Mouse (Mus musculus) midbrain, embryonic 11.5 days (tissue): Measurements from ENCODE around the gene Sh3kbp1. TPM values are rescaled to one million over a fixed set of nuclear protein-coding genes. Genes with fewer than 3 reads are reported as not detected.
A peak's percentile ranks its signal among the peaks of the same experiment; 100 is the strongest.

Source experiments
- ATAC-seq: fragments of 200-750 bp; cut with Nextera tagmentation; 2 replicates; pipeline ENCODE4 v1.8.0; 2017; ENCODE audit warnings: moderate TSS enrichment, moderate library complexity; ENCODE audit not compliant: low FRiP score
- DNase-seq: peaks from one replicate; pipeline ENCODE4 v3.0.0; 2015; ENCODE audit warnings: low spot score; ENCODE audit errors: missing footprints
- H3K27ac ChIP-seq: fragments of 300-500 bp; sonication (generic); 2 replicates; pipeline ENCODE4 v1.5.1; 2014; ENCODE audit warnings: low read depth, low read length
- H3K27me3 ChIP-seq: fragments of 300-500 bp; sonication (generic); 2 replicates; pipeline ENCODE4 v1.6.1; 2014; ENCODE audit warnings: mild to moderate bottlenecking, low read length, moderate library complexity, mixed read lengths; ENCODE audit not compliant: control insufficient read depth, insufficient read depth
- H3K36me3 ChIP-seq: fragments of 300-500 bp; sonication (generic); 2 replicates; pipeline ENCODE4 v1.6.1; 2014; ENCODE audit warnings: mild to moderate bottlenecking, low read length, moderate library complexity, mixed read lengths; ENCODE audit not compliant: control insufficient read depth, insufficient read depth
- H3K4me1 ChIP-seq: fragments of 300-500 bp; sonication (generic); 2 replicates; pipeline ENCODE4 v1.6.1; 2014; ENCODE audit warnings: low read length; ENCODE audit not compliant: control insufficient read depth, insufficient read depth
- H3K4me2 ChIP-seq: fragments of 300-500 bp; sonication (generic); 2 replicates; pipeline ENCODE4 v1.6.1; 2014; ENCODE audit warnings: mild to moderate bottlenecking, moderate library complexity
- H3K4me3 ChIP-seq: fragments of 300-500 bp; sonication (generic); 2 replicates; pipeline ENCODE4 v1.5.1; 2014; ENCODE audit warnings: low read depth, low read length
- H3K9ac ChIP-seq: fragments of 300-500 bp; sonication (generic); 2 replicates; pipeline ENCODE4 v1.6.1; 2014; ENCODE audit warnings: low read length
- H3K9me3 ChIP-seq: fragments of 300-500 bp; sonication (generic); 2 replicates; pipeline ENCODE4 v1.6.1; 2016; ENCODE audit warnings: low read length; ENCODE audit not compliant: control insufficient read depth
- WGBS: fragments of 180-500 bp; shearing (Covaris S2); extraction: QIAGEN DNeasy Blood & Tissue Kit; methylation state at CpG from one replicate; pipeline ENCODE4 v1.1.7; 2014; 5-methylcytosine and 5-hydroxymethylcytosine counted together
- polyA plus RNA-seq: library from polyadenylated mRNA; unstranded; fragments of >200 nt; fragmentation: Nextera tagmentation; extraction: Ambion mirVana; gene quantifications from 2 replicates; pipeline ENCODE4 v1.2.1, GENCODE M21; 2014

The Sh3kbp1 gene
- polyA plus RNA-seq, 1 experiment from 2014 or later: 35.4 TPM

- H3K4me3 ChIP-seq: no peak overlapping the region
- H3K4me1 ChIP-seq: no peaks in the 10 kb centered on the region
- ATAC-seq: no peak
- H3K4me2 ChIP-seq: no peak overlapping the region
- WGBS: 77% methylated on average over 2 of the region's 2 CpGs
- no peak for DNase-seq
- H3K36me3 ChIP-seq: no peaks in the 10 kb centered on the region
- peaks cover 6% of the 10 kb centered on the region for H3K27me3 ChIP-seq
- no peaks in the 10 kb centered on the region for H3K9me3 ChIP-seq
- no peak overlapping the region for H3K9ac ChIP-seq
- H3K27ac ChIP-seq: no peak overlapping the region
These were observed 272.0 kb downstream of the Sh3kbp1 start for GRCm38 (mm10) chrX:159899121-159899520.

- H3K27me3 ChIP-seq: peaks cover 13% of the 10 kb centered on the region
- no peaks in the 10 kb centered on the region for H3K9me3 ChIP-seq
- no peak overlapping the region for H3K4me3 ChIP-seq
- no peak overlapping the region for H3K27ac ChIP-seq
- no peaks in the 10 kb centered on the region for H3K36me3 ChIP-seq
- ATAC-seq (no peak), DNase-seq (no peak)
- no peak overlapping the region for H3K9ac ChIP-seq
- 68% methylated on average over 3 of the region's 3 CpGs for WGBS
- no peaks in the 10 kb centered on the region for H3K4me1 ChIP-seq
- no peak overlapping the region for H3K4me2 ChIP-seq
These were observed 276.3 kb downstream of the Sh3kbp1 start for GRCm38 (mm10) chrX:159903421-159903820.

- ATAC-seq (no peak), DNase-seq (no peak)
These were observed 280.6 kb downstream of the Sh3kbp1 start for GRCm38 (mm10) chrX:159907703-159908102.

DNA sequence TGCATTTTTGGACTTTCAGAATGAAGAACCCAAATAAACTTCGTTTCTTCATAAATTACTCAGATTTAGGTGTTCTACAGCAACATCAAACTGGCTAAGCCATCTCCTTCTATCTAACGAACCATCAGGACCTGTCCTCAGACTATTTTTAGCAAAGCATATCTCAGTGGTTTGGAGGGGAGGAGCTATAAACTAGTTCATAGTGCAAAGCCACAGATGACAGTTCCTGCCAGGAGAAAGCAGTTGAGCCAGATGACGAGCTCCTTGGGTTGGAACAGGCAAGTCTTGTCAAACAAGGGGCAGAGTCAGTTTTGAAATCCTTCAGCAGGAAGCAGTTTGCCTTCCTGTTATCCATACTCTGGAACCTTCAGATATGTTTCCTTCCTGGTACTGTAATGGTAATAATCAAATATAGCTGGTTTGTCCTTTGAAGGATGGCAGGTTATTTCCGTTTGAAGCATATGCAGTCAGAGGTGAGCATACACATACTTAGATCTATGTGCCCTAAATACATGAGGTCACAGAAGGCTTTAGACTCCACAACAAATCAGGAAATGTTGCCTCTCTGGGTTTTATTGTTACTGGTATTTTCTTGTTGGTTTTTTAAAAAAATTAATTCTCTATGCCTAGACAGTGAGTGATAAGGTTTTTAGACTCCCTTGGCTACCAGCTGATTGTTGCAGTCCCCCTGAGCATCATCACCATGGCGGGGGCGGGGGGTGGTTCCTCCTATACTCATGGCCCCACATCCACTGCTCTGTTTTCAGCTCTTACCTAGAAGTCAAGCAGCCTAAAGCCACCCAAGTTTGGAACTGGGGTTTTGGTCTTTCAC is 282.6 kb downstream of the Sh3kbp1 start:
- no peaks in the 10 kb centered on the region for H3K4me1 ChIP-seq
- WGBS: 83% methylated on average over 6 of the region's 6 CpGs

More at GRCm38 (mm10) chrX:159907703-159908102, 280.6 kb downstream of the Sh3kbp1 start:
- Histone ChIP-seq H3K27me3 (peaks cover 18% of the 10 kb centered on the region), H3K4me1 (no peaks in the 10 kb centered on the region), H3K4me3 (no peak overlapping the region), H3K9me3 (no peaks in the 10 kb centered on the region), H3K4me2 (no peak overlapping the region), H3K9ac (no peak overlapping the region), H3K27ac (no peak overlapping the region), H3K36me3 (no peaks in the 10 kb centered on the region)
- 100% methylated on average over 1 of the region's 1 CpGs for WGBS

DNA sequence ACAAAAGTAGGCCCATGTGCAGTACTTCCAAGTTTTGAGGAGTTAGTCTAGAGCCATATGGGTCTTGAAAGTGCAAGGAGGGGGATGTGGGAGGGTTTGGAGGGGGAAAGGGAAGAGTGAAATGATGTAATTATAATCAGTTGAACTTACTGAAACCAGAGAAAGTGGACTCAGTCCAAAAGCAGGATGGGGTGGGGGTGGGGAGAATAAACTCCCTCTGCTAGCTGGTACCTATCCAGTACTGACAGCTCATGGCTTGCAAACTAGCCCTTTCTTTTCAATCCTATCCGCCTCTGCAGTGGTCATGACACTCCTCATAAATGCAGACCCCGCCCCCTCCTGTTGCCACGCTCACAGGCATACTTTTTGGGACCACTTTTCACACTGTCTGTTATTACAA is 283.5 kb downstream of the Sh3kbp1 start:
- DNase-seq (no peak), ATAC-seq (no peak)
- no peaks in the 10 kb centered on the region for H3K36me3 ChIP-seq
- no peaks in the 10 kb centered on the region for H3K4me1 ChIP-seq
- H3K4me3 ChIP-seq: no peak overlapping the region
- peaks cover 17% of the 10 kb centered on the region for H3K27me3 ChIP-seq
- H3K27ac ChIP-seq: no peak overlapping the region
- no peak overlapping the region for H3K9ac ChIP-seq
- H3K4me2 ChIP-seq: no peak overlapping the region
- 74% methylated on average over 3 of the region's 3 CpGs for WGBS
- H3K9me3 ChIP-seq: no peaks in the 10 kb centered on the region

More for the DNA sequence above, 282.6 kb downstream of the Sh3kbp1 start:
- peaks cover 18% of the 10 kb centered on the region for H3K27me3 ChIP-seq
- no peaks in the 10 kb centered on the region for H3K9me3 ChIP-seq
- DNase-seq: no peak
- ATAC-seq: no peak
- H3K9ac ChIP-seq: no peak overlapping the region
- no peak overlapping the region for H3K4me2 ChIP-seq
- no peak overlapping the region for H3K4me3 ChIP-seq
- no peaks in the 10 kb centered on the region for H3K36me3 ChIP-seq
- no peak overlapping the region for H3K27ac ChIP-seq

DNA sequence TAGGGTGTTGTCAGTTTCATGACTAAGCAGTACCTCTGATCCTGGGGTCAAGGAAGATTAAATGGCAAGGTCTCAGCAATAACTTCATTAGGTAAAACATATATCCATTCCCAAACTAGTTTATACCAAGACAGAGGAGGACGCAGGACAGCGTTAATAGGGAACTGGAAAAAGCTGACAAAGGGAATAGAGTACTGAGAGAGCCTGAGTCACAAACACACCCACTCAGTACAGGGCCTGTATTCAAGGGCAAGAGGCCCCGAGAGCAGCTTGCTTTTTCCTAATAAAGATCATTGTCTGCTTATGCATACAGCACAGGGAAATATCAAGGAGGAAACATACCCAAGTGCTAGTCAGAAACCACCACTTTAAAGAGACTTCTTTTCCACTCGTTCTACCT is 284.5 kb downstream of the Sh3kbp1 start:
- H3K4me3 ChIP-seq: no peak overlapping the region
- no peak for ATAC-seq
- WGBS: 88% methylated on average over 4 of the region's 4 CpGs
- no peak overlapping the region for H3K4me2 ChIP-seq
- no peak overlapping the region for H3K27ac ChIP-seq
- H3K9ac ChIP-seq: no peak overlapping the region
- no peaks in the 10 kb centered on the region for H3K9me3 ChIP-seq
- peaks cover 11% of the 10 kb centered on the region for H3K27me3 ChIP-seq
- DNase-seq: no peak
- H3K36me3 ChIP-seq: no peaks in the 10 kb centered on the region
- H3K4me1 ChIP-seq: no peaks in the 10 kb centered on the region

DNA sequence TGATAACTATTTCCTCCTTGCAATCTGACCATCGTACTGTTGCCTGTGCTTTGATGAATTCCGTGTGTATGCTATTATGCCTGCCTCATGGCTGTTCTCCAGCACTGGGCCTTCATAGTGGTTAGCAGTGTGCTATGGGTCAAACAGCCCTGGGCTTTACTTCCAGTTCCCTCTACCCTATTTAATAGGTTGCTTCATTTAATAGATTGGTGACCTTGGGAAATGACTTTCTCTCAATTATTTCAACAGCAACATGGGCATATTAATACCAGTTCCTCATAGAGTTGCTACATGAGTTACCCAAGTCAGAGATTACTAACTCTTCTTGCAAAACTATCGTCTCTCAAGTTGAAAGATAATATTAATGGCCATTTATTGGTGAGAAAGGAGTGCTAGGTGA is 285.0 kb downstream of the Sh3kbp1 start:
- H3K27ac ChIP-seq: no peak overlapping the region
- H3K9me3 ChIP-seq: no peaks in the 10 kb centered on the region
- 85% methylated on average over 3 of the region's 3 CpGs for WGBS
- no peak overlapping the region for H3K9ac ChIP-seq
- H3K4me1 ChIP-seq: no peaks in the 10 kb centered on the region
- no peak overlapping the region for H3K4me3 ChIP-seq
- H3K36me3 ChIP-seq: no peaks in the 10 kb centered on the region
- peaks cover 11% of the 10 kb centered on the region for H3K27me3 ChIP-seq
- no peak for ATAC-seq
- no peak for DNase-seq
- H3K4me2 ChIP-seq: no peak overlapping the region

GRCm38 (mm10) chrX:159913489-159913888 is 286.4 kb downstream of the Sh3kbp1 start:
- H3K4me2 ChIP-seq: no peak overlapping the region
- H3K27me3 ChIP-seq: peaks cover 9% of the 10 kb centered on the region
- DNase-seq (peak; percentile 82), ATAC-seq (no peak)
- no peak overlapping the region; the same call in 1 of the 2 replicates for H3K27ac ChIP-seq
- H3K36me3 ChIP-seq: no peaks in the 10 kb centered on the region
- H3K4me1 ChIP-seq: no peaks in the 10 kb centered on the region
- no peak overlapping the region for H3K9ac ChIP-seq
- H3K9me3 ChIP-seq: no peaks in the 10 kb centered on the region
- WGBS: 44% methylated on average over 3 of the region's 3 CpGs
- H3K4me3 ChIP-seq: no peak overlapping the region

- Histone ChIP-seq H3K36me3 (no peaks in the 10 kb centered on the region), H3K4me2 (no peak overlapping the region), H3K27ac (no peak overlapping the region), H3K4me1 (no peaks in the 10 kb centered on the region), H3K9me3 (no peaks in the 10 kb centered on the region), H3K4me3 (no peak overlapping the region), H3K9ac (no peak overlapping the region), H3K27me3 (peaks cover 7% of the 10 kb centered on the region; the same call in 1 of the 2 replicates)
- no peak for DNase-seq
- 54% methylated on average over 1 of the region's 1 CpGs for WGBS
- no peak for ATAC-seq
These were observed 288.1 kb downstream of the Sh3kbp1 start for GRCm38 (mm10) chrX:159915125-159915524.
